Mouse (Mus musculus): ENCODE measurements around the gene Gm49383.
"Not testable (repeated sequence)": the region's sequence is repeated elsewhere in the genome, so short reads cannot be mapped to it uniquely, and the experiment has no call there.

Gm49383 gene

DNA sequence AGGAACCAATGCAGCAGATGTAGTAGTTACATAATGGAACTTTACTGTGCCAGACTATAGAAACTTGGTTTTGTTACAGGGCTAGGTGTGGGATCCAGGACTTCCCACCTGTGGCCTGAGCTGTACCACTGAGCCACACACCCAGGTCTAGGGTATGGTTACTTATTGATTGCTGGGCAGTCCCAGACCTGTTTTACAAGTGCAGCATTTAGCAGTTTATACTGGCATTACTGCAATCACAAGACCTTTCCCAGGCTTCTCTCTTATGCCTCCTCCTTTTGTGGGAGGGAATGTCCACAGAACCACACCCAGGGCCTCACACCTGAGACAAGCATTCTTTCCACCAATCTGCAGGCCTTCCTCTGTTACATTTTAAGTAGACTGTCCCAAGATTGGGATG lies 2.1 kb upstream of the Gm49383 start:
- no peak for DNase-seq (ENCODE audit: low spot score)

DNA sequence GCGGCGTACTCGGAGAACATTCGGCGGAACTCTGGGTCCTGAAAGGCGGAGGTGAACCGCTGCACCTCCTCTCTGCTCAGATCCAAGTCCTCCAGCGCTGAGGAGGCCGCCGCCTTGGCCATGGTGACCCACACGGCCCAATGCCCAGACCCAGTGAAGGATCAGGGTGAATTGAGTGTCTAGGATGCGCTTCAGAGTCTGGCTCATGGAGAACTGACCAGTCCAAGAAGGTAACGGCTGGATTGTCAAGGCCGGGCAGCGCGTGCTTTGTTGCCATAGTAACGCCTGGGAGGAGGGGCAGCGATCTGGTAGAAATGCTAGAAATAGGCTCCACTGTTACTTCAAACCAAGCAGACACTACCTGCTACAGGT lies 1.2 kb upstream of the Gm49383 start, which contains the start of gene Dnaaf2:
Dnaaf2 (minus strand) TSS at position 266 of the 372 bp plus-strand sequence.
- peak; percentile 67 for DNase-seq (ENCODE audit: low spot score)

DNA sequence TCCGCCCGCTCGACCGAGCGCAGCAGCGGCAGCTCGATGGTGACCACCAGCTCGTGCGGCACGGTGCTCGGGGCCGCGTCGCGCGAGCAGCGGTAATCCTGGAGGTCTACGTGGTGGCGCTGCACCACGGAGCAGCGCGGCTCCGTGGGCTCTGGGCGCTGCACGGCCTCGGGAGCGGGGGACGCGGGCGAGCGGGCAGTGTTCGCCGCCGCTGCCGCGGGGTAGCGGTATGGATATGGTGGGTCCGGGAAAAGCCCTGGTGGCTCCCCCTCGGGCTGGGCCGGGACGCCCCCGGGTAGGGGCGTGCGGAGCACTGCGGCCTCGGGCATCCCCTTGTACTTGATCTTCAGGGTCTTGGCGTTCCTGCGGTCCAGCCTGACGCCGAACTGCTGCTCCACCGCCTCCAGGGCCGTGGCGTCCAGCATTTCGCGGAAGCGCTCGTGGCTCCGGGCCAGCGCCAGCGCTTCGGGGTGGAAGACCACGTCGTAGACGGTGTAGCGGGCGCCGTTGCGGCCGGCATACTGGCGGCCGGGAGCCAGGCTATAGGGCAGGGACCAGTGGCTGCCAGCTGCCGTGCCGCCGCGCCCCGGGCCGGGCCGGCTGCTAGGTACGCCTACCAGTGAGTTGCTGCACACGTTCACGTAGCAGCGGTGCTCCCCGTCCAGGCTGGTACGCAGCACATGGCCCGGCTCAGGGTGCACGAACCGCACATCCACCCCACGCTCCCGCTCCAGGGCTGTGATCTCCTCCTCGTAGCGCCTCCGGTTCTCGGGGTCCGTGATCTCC lies 667 bp upstream of the Gm49383 start:
- peak; percentile 61 for DNase-seq (ENCODE audit: low spot score)

DNA sequence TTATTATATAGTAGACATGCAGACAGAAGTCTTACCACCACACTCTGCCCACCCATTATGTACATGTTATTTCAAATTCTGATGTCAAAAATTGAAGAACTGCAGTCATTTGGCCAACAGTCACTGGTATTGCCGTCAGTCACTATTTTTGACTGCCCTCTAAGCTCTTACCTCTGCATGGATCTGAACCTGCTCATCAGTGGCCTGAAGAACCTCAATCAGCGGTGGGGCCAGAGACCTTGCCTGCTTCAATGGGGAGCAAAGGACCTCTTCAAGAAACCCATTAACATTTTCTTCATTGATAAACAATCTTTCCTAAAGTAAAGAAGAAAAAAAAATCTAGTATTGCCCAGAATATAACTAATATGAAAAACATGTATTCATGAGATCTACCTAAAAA lies 4.3 kb downstream of the Gm49383 start:
- no peak for DNase-seq (ENCODE audit: low spot score)

DNA sequence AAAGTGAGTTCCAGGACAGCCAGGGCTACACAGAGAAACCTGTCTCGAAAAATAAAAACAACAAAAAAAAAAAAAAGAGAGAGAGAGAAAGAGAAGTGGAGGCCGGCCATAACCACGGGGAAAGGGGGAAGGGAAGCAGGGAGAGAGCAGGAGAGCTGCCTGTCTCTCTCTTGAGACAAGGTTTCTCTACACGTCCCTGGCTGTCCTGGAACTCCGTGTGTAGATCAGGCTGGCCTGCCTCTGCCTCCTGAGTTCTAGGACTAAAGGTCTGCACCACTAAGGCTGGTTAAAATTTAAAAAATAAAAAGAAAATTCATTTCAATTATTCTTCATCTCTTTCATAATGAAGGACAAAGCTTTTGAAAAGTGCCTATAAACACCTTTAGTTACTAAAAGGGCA lies 5.5 kb downstream of the Gm49383 start:
- no peak for DNase-seq (ENCODE audit: low spot score)

DNA sequence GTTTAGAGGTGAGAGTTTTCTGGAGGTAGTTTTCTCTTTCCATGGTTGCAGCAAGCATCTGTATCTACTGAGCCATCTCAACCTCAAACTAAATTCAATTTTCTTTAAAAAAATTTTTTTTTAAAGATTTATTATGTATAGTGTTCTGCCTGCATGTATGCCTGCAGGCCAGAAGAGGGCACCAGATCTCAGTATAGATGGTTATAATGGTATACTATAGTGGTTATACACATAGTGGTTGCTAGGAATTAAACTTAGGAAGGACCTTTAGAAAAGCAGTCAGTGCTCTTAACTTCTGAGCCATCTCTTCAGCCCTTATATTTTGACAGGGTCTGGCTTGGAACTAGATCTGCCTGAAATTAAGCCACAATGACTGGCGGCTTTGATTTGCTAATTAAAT lies 6.4 kb downstream of the Gm49383 start:
- DNase-seq (ENCODE audit: low spot score): no peak

DNA sequence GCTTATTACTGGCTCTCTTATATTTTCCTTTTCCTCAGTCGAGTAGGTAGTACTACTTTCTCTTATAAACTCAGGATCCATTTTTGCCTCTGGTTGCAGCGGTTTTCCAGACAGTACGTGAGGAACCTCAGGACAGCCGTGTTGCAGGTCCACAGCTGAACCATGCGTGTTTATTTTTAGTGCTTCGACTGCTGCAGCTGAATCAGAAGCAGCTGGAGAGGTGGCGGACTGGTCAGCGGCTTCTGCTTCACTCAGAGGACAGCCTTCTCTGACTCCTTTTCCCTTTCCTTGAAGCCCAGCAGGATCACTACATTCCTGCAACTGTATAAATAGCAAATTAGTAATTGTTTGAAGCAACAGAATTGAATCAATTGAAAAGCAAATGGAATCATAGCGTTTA lies 6.8 kb downstream of the Gm49383 start:
- DNase-seq (ENCODE audit: low spot score): no peak

DNA sequence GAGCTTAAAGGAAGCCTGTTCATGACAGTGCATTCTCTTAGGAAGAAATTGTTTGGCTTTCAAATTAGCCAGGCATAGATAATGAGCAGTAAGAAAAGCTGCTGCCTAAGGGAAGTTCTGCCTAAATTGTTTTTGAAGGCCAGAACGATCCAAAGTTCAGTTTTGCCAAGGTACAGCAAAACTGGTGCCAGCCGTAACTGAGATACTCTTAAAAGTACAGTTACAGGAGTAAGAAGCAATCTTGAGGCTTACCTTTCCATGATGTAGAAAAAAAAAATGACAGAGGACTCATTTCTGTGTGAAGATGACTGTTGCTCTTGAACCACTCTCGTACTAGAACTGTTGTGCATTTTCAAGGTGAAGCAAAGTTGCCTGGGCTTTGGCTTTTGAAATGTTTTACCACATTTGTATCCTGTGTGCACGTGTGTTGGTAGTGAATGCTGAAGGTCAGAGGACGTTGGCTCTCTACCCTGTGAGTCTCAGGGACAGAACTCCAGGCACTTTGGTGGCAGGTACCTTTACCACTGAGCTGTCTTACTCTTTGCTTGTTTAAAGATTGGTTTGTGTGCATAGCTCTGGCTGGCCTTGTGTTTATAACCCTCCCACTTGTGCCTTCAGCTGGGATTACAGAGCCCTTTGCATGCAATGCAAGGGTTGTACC lies 10.0 kb downstream of the Gm49383 start:
- DNase-seq (ENCODE audit: low spot score): no peak

DNA sequence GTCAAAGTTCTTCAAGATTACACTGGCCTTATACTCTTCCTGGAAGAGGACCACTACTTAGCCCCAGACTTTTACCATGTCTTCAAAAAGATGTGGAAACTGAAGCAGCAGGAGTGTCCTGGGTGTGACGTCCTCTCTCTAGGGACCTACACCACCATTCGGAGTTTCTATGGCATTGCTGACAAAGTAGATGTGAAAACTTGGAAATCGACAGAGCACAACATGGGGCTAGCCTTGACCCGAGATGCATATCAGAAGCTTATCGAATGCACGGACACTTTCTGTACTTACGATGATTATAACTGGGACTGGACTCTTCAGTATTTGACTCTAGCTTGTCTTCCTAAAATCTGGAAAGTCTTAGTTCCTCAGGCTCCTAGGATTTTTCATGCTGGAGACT lies 11.5 kb downstream of the Gm49383 start:
- DNase-seq (ENCODE audit: low spot score): no peak

DNA sequence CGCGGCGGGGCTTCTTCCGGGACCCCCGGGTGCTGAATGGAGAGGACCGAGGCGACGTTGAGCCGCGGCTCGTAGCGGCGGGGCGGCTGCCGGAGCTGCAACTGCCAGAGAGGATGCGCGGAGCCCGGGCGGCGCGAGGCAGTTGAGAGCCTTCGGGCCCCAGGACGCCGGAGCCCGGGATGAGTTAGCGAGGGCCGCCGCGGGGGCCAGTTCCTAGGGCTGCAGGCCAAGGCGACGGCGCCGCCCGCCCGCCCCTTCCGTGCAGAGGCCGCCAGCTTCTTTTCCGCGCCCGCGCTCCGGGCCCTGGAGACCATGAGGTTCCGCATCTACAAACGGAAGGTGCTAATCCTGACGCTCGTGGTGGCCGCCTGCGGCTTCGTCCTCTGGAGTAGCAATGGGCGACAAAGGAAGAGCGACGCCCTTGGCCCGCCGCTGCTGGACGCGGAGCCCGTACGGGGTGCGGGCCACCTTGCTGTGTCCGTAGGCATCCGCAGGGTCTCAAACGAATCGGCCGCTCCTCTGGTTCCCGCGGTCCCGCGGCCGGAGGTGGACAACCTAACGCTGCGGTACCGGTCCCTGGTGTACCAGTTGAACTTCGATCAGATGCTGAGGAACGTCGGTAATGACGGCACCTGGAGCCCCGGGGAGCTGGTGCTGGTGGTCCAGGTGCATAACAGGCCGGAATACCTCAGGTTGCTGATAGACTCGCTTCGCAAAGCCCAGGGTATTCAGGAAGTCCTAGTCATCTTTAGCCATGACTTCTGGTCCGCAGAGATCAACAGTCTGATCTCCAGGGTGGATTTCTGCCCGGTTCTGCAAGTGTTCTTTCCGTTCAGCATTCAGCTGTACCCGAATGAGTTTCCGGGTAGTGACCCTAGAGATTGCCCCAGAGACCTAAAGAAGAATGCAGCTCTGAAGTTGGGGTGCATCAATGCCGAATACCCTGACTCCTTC lies 12.3 kb downstream of the Gm49383 start:
- DNase-seq (ENCODE audit: low spot score): peak; percentile 46

DNA sequence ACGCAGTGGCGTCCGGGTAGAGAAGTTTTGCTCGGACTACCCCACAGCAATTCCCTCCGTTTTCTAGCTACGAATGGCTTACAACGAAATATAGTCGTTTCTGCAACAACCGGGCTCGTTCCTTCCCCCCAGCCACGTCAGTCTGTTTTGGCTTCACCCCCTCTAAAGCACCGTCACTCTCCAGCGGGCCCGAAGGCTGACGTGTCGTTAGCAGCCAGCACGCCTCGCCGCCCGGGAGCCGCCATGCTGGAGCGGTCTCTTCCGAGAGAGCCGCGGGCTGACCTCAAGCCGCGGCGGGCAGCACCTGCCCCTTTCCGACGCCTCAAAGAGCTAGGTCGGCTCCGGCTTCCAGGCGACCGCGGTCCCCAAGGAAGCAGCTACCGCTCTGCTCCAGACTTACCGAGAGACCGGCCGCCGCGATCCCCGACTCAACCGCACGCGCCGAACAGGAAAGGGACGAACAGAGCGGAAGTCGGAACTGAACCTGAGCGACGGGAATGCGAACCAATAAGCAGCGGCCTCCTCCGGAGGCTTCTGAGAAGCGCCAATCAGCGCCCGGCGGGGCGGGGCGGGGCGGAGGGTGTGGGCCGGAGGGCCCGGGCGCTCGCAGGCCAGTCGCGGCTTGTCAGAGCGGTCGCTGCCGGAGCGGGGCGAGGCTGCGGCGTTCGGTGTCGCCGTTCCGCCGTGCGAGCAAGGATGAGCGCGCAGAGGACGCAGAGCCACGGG lies 13.2 kb downstream of the Gm49383 start, which contains the start of the genes Rpl36al and Mgat2:
Rpl36al (minus strand) TSS at position 501 of the 726 bp plus-strand sequence.
Mgat2 (plus strand) TSS at position 575 of the 726 bp plus-strand sequence.
- peak; percentile 98 for DNase-seq (ENCODE audit: low spot score)

DNA sequence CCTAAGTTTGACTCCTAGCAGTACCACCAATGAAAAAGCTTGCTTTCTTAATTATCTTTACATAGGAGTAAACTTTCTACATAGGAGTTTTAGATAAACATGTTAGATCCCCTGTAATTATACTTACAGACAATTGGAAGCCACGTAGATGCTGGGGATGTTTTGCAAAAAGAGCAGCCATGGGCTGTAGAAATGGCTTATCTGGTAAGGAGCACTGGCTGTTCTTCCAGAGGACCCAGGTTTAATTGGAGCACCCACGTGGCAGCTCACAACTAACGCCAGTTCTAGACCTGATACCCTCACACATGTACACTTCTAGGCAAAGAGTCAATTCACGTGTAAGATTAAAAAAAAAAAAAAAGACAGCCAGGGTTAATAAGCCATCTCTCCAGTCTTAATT lies 15.1 kb downstream of the Gm49383 start:
- no peak for DNase-seq (ENCODE audit: low spot score)

DNA sequence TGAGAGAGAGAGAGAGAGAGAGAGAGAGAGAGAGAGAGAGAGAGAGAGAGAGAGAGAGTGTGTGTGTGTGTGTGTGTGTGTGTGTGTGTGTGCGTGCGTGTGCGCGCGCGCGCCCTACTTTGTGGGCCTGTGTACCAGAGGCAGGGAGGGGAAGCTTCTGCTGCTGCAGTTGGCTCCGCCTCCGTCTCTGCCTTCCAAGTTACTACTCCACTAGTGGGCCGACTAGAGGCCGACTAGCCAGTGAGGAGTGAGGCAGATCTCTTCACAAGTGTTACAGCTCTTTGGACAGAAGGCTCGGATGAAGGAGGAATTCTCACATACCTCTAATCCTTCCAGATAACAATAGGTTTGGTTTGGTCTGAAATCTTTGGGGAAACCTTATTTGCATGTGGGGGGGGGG lies 17.5 kb downstream of the Gm49383 start:
- DNase-seq (ENCODE audit: low spot score): no peak

DNA sequence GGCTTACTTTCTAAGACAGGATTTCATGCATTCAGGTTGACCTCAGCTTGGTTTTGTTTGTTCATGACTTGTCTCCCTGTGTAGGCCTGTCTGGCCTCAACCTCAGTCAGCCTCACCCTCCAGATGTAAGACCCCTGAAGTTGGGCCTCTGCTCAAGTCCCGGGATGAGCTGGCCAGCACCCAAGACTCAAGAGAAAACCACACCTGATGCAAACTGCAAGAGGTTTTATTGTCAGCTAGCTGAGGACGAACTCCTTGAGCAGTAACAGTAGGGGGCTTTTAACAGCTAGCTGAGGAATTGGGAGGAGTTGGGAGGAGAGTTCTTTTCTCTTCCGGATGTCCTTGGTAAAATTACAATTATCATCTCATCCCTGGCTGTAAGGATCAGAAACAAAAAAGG lies 19.4 kb downstream of the Gm49383 start:
- DNase-seq (ENCODE audit: low spot score): no peak

DNA sequence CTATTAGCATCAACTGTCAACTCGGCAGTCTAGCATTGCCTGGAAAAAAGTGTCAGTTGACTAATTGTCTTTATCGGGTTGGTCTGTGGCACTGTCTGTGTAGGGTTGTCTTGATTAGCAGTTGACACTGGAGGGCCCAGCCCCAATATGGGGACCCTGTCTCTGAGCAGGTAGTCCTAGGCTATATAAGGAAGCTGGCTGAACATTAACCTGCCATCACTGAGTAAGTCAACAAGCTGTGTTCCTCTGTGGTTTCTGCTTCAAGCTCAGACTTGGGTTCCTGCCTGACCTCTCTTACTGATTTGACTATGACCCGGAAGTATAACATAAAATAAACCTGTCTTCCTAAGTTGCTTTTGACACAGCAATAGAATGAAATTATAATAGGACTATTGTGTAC lies 20.9 kb downstream of the Gm49383 start:
- DNase-seq (ENCODE audit: low spot score): no peak

DNA sequence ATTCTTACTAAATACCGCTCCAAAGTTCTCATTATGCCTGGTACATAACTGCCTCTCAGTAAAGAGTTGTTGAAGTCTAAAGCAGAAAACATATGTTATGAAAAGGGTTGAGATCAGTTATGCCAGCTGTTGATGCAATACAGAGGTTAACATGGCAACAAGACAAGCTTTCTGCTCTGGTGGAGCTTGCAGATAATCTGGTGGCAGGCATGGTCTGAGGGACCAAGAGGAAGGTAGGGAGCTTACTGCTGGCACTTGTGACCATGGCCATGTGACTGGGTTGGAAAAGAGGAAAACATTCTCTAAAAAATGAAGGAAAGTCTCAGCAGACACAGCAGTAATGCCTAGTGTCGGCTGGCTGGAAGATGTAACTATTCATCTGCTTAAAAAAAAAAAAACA lies 25.6 kb downstream of the Gm49383 start:
- no peak for DNase-seq (ENCODE audit: low spot score)

DNA sequence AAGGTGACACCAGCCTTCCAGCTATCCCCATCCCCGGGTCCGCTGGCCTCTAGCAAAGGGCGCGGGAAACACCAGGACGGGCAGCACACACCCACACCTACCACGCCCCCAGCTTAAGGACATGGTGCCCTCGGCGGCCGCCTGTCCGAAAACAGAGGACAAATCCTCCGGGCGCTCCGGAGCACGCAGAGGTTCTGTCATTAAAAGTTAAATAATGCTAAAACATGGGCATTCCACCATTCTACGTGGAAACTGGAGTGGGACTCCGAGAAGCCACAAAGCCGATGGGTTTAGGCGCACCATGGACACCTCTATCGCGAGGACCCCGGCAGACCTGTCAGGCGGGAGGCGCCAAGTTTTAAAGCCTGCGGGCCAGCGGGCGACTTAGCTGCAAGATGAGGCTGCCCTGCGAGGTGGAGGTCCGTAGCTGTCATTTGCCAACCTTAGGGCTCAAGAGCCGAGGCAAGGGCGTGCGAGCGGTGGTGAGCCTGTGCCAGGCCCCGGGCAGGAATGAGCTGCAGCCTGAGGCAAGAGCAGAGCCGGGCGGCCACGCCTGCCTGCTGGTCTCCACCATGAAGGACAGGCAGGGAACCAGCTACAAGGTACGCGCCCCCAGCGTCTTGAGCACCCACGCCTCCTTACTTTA lies 28.3 kb downstream of the Gm49383 start, which contains the start of gene Lrr1:
Lrr1 (plus strand) TSS at position 354 of the 646 bp plus-strand sequence.
- DNase-seq (ENCODE audit: low spot score): peak; percentile 83

DNA sequence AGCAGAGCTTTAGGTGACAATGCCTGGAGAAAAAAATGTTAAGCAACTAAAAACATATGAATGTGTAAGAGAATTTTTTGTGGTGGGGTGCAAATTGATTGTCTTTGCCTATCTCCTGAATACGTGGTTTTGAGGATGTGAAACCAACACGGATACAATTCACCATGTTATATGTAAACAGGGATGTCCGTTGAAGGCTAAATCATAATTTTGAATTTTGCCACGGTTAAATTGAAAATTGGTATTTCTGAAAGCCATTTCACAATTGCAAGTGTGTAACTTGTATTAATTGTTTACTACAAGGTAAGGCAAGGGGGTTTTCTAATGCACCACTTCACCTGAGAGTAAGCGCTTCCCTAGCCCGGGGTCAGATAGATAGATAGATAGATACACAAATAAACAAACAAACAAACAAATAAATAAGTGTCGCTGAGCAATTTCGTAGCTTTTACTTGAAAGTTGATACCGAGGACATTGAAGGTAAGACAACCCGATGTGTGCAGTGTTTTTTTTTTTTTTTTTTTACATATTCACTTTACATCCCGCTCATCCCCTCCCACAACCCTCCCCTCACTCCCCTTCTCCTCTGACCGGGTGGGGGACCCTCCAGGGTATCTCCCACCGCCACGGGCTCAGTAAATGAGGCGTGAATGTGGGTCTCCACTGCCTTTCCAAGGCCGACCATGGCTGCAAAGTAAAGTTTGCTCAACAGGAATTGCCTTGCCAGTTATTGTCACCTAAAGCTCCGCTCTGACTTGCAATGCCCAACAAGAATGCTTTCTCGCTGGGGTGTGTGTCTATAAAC lies 29.0 kb downstream of the Gm49383 start:
- DNase-seq (ENCODE audit: low spot score): no peak

DNA sequence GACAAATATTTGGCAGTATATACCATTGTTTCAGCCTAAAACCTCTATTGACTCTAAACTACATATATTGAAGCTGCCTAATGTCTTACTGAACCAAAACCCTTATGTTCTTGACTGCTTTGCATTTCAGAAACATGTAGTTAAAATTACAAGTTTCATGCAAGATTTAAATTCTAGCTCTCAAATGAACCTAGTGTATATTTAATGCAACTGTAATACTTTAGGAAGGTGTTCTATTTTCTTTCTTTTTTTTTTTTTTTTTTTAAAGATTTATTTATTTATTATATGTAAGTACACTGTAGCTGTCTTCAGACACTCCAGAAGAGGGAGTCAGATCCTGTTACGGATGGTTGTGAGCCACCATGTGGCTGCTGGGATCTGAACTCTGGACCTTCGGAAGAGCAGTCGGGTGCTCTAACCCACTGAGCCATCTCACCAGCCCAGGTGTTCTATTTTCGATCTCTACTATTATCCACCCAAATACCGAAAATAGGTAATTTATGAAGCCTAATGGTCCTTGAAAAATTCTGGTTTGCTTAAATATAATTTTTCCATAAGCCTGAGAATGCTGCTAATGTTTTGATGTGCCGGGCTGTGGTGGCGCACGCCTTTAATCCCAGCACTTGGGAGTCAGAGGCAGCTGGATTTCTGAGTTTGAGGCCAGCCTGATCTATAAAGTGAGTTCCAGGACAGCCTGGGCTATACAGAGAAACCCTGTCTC lies 29.9 kb downstream of the Gm49383 start:
- DNase-seq (ENCODE audit: low spot score): not testable (repeated sequence)

DNA sequence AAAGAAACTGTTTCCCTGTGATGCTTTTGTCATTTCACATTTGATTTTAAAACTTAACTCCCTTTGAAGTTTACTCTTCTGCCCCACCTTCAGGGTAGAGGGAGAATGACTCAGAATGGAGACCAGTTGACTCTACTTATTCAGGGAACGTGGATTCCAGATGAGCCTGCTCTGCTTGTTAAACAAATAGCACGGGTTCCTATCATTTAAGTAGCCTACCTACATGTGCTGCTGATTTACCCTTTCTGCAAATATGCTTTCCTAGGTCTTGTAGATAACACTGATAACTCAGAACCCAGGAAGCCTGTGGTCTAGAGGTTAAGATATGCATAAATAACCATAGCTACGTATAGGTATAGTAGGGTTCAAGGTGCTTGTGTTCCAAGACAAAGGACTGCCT lies 32.0 kb downstream of the Gm49383 start:
- DNase-seq (ENCODE audit: low spot score): peak; percentile 29
